Mouse (Mus musculus): Measurements from ENCODE around the gene Kcnq4.

DNA sequence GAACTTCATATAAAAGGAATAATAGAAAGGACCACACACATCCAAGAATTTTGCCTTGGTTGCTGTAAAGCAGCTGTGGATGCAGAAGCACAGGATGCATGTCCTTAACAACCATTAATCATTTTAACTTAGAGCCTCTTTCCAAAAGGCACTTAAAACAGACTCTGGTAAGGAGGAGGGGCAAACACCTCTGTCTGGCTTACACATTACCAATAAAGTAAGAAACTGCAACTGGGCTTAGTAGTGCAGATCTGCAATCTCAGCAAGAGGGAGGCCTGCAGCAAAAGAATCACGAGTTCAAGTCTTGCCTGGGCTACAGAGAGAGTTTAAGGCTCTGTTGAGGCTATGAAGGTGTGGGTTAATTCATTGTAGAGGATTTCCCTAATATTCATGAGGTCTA lies 47.2 kb upstream of the Kcnq4 start:
- TF ChIP-seq POLR2A (IDR thresholded peaks at IDR 0.05; ENCODE audit: extremely low read depth, insufficient read depth, low read length): no peak
- no peak for TF ChIP-seq CTCF (IDR thresholded peaks at IDR 0.05; ENCODE audit: extremely low read depth, insufficient read depth, low read length)
